Mouse (Mus musculus) yolk sac, embryonic 10.5 days (tissue): ENCODE data around the gene Bpifb9a.
A peak's percentile ranks its signal among the peaks of the same experiment; 100 is the strongest.
"Not testable (repeated sequence)": the region's sequence is repeated elsewhere in the genome, so short reads cannot be mapped to it uniquely, and the experiment has no call there.

Source experiments
- DNase-seq: peaks from one replicate; pipeline ENCODE4 v3.0.0-alpha.2; 2017; ENCODE audit warnings: low spot score

Gene Bpifb9a

DNA sequence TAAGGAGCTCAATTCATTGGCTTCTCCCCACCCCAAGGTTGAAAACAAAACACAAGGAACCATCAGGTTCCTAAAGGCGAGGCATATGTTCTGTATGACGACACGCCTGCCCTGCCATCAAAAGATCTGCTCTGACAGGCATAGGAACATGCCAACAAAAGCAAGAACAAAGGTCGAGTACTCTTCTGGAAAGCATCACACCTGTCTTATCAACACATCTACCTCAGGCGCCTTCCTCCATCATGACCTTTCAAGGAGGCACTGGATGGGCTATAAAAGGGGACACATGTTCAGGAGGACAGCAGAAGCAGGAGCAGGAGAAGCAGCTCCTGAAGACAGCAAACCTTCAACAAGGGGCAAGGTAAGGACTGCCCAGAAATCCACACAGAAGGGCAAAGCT lies at the start of gene Bpifb9a:
Gene Bpifb9a (plus strand): TSS at position 301 of the 400 bp plus-strand sequence.
- DNase-seq: not testable (repeated sequence)

DNA sequence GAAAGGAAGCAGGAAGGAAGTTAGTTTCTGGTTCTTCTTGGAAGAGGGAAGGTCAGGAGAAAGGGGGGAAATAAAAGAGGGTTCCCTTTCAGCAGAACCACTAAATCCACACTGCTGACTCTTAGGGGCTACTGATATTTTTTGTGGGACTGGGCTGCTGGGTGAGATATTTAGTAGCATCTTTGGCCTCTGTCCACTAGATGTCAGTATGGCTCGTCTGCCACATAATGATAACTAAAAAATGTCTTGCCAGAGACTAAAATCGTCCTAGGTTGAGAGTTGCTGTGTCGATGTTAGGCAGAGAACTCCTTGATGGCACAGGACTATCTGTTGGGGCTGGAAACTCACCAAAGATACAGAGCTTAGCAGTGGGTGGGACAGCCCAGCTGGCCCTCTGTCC lies 48.5 kb upstream of the Bpifb9a start:
- DNase-seq: no peak

DNA sequence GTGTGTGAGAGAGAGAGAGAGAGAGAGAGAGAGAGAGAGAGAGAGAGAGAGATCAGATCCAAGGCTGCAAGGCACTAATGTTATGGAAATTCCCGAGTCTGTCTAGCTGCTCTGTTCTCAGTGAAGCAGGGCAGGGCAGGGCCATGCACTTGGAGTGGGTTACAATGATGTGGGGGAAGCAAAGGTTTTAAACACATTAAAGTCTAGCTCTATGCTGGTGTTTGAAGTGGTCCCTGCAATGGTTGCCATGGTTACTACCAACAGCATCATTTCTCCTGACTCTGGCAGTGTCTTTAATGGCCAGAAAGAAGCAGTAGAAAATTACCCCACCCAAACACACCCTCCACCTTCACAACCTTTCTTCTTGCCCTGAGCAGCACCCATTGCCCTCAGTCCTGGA lies 46.5 kb upstream of the Bpifb9a start:
- no peak for DNase-seq

DNA sequence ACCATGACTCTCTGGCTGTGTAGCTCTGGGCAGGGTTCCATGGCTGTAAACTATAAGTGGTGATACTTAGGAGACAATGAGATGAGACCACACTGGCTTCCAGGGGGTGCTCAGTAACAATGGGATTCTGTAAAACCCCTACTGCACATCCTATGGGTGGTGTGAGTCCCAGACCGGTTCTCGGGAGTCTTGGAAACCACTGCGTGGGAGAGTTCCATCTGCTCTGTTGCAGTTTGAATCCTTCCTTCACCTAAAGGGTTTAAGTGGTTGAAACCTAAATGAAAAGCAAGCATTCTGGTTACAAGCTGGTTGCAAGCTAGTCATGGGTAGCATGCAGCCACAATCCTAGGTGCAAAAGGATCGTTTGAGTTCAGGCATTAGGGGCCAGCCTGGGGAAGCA lies 45.8 kb upstream of the Bpifb9a start:
- DNase-seq: no peak

DNA sequence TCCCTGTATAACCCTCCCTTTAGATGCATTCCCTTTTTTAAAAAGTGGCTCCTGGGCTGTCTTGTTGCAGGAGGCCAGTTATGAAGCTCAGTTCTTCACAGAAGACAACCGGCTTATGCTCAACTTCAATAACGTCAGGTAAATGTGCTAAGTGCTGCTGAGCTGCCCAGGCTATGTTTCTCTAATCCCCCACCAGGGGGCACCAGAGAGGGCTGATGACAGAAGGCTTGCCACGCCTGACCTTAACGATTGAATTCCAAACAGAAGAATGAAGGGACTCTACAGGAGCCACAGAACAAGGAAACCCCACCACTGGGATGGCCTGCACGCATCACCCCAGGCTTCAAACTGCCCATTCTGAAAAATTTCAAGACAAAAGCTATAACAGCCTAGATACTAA lies 42.5 kb upstream of the Bpifb9a start:
- peak; percentile 49 for DNase-seq

DNA sequence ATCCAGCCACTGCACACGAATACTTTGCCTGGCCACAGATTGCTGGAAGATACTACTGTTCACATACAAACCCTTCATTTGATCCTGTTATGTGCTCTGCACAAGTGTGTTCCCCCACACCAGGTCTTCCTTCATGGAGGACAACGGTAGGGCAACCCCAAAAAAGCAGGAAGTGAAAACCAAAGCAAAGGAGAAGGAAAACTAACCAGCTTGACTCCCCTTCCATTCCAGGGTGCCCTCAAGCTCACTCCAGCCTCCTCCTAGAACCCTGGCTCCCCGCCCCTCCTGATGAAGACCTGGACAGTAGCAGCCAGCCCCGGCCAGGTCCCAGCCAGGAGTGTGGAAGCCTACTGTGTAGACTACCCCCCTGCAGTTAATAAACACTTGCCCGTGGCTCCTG lies 37.7 kb upstream of the Bpifb9a start:
- no peak for DNase-seq

DNA sequence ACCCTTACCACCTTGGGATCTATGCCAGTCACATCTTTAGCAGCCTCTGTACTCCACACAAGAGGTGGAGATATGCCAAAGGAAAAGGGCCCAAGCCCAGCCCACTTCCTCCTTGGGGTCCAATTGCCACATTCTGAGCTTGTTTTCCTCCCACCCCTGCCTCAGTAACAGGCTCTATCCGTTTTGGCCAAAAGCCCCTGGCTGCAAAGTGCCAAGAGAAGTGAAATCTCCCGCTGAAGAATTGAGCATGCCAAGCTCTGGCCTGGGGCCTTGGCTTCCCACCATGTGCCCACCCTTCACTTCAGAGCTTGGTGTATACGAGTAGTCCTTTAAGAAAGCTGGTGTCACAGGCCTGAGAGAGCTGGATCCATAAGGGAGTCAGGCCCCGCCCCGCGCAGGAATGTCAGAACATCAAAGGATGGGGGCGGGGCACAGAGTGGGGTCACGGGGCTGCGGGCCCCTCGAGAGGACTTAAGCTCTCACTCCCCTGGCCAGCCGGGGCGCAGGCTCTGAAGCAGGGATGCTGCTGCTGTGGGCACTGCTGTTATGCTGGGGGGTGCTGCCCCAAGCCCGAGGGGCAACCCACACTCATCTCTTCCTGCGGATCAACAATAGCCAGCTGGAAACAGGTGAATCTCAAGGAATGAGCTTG lies 34.3 kb upstream of the Bpifb9a start, which contains the start of gene Bpifb5:
Gene Bpifb5 (plus strand): TSS at position 478 of the 652 bp plus-strand sequence.
- DNase-seq: no peak

DNA sequence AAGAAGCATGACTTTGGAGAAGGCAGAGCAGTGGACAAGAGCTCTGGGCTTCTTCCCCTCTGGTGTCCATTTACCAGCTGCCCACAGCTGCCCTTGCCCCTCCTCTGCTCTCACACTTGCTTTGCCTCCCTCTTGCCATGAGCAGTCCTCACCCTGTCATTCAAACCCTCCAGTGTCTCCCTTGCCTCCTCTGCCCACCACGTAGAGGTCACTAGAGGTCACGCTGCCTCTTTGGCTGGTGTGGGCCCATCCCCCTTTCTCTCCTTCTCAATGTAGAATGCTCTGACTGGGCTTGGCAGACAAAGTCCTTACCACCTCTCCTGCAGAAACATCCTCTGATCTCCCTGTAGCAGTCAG lies 33.8 kb upstream of the Bpifb9a start:
- no peak for DNase-seq

DNA sequence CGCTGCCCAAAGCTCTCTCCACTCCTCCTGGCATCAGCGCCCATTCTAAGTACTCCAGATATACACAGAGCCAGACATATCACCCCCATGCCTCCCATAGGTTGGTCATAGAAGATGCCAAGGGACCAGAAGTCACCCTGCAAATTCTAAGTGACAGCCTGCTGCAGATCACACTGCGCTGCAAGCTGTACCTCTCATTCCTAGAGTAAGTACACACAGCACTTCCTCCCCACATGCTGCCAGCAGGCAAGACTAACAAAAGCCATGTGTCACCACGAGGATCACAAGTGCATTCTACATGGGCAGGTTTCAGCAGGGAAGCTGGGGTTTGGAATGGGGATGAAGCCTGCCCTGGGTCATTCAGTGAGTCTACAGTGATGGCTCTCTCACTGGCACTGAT lies 30.7 kb upstream of the Bpifb9a start:
- DNase-seq: no peak

DNA sequence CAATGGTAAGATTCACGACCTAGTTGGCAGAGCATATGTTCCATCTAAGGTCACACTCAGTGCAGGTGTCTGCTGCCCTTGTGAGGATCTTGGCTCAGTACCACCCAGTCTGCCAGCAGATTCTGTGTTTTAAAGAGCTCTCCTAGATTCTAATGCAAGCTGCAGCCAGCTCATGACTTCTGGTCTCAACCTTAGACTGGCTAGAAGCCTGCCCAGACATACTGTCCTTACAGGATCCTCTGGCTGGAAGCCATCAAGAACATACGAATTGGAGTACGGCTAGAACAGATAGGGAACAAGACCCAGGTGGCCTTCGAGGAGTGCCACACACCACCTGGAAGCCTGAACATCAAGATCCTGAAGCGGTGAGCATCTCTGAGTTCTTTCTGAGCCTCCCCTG lies 29.8 kb upstream of the Bpifb9a start:
- no peak for DNase-seq

DNA sequence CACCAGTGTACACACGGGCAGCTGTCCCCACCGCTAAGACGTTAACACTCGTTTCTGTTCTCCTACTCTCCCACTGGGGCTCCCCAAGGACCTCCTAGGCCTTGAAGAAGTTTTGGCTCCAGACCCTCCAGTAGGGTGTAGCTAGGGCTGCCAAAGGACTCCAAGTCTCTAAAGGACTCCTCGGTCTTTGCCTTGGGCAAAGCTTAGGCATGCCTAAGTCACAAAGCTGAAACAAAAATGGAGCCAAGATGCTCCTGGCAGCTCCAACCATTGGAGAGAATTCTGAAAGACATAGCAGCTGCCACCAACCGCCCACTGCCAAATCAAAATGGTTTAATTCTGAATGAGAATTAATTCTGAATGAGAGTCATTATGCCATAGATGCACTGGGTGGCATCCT lies 24.2 kb upstream of the Bpifb9a start:
- no peak for DNase-seq

DNA sequence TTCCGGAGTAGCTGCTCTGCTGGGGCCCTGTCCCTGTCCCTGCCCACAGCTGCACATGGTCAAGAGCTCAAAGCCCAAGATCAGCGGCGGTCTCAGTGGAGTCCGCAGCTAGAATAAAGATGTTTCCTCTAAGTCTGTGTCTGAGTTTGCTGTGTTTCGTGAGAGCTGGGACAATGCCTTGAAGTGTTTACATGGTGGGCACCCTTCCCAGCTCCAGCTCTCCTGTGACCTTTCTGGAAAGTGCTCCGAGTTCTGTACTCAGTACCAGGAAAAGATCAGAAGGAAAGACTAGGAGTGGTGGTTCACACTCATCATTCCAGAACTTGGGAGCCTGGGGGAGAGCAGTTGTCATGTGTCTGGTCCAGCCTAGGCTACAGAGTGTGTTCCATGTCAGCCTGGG lies 16.9 kb upstream of the Bpifb9a start:
- DNase-seq: no peak

DNA sequence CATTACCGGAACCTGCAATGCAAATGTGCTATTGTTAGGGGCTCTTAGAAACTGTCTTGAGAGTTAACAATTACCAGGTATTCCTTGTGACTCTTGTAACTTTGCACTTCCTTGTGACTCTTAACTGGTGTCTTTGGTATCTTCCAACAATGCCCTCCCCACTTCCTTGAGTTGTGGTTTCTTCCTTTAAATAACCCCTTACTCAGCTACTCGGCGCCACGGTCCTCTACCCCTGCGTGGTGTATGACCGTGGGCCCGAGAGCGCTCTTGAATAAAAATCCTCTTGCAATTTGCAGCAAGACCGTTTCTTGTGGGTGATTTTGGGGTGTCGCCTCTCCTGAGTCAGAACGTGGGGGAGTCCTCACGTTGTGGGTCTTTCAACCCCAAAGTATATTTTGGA lies 14.9 kb upstream of the Bpifb9a start:
- DNase-seq: not testable (repeated sequence)

DNA sequence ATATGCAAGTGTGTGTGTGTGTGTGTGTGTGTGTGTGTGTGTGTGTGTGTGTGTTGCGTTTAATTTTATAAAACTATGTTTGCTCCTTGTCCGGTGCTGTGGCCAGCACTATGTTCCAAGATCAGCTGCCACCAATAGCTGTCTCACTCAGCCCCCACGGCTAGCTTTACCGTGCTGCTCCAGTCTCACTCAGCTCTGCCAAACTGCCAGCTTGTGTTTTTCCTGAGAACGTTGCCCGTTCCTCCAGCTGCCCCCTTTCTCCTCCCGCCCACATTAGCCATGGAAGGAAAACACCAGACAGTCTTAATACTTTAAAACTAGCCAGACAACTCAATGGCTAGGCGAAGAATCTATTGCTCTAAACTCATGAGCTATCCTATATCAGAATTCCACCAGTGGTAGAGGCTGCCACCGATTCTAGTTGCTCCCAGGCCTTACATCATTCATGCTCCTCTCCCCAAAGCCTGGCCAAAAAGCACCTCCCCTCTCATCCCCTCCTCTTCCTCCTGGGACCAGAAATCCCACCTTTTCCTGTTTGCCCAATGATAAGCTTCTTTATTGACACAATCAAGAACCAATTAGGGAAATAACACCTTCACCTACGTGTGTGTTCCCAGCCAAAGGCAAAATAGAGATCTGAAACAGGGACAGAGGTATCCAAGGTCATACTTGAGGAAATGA lies 14.2 kb upstream of the Bpifb9a start:
- no peak for DNase-seq

DNA sequence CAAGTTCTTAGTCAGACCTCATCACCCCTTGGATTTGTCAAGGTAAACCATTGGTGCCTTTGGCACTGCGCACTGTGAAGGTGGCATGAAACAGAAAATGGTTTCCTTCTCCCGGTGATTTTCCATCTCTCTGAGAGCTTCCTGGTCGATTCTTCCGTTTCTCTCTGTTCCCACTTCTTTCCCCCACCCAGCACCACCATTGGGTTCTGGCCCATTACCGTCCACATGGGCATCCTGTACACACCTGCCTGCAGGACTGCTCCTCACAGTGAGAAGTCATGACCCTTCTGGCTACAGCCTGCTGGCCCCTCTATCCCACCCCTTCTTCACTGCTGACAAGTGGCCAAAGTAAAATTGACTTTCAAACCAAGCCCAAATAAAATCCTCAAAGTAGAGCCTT lies 12.3 kb upstream of the Bpifb9a start:
- no peak for DNase-seq

DNA sequence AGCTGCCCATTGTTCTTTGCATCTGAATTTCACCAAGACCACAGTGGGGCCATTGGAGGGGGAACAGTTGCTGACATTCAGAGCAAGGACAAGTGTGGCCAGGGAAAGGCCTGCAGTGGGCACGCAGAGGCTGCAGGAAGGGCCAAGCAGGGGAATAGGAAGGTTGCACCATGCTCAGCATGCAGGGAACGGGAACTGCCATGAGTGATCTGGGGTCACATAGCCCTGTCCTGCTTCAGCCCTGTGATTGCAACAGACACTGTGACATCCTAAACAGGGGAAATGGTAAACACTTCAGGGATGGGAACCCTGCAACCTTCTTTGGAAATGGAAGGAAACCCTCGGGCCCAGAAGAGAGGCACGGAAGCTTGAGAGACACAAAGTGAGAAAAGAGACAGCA lies 2.4 kb upstream of the Bpifb9a start:
- not testable (repeated sequence) for DNase-seq

DNA sequence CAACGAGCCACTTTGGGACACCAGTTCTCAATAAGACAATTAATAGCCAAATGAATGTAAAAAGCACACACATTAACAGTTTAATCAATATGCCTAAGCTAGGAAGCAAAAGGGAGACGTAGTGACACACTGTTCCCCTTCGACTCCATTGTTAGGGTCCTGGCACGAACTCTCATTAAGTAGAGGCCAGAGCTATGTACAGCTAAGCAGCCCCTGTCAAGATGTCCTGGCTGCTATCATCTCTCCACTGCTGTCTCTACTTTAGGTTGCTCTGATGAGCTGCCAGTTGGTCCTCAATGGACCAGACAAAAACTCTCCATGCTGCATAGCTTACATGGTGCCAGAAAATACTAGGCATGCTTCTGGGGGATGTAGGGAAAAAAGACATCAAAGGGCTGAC lies 1.9 kb upstream of the Bpifb9a start:
- DNase-seq: no peak

DNA sequence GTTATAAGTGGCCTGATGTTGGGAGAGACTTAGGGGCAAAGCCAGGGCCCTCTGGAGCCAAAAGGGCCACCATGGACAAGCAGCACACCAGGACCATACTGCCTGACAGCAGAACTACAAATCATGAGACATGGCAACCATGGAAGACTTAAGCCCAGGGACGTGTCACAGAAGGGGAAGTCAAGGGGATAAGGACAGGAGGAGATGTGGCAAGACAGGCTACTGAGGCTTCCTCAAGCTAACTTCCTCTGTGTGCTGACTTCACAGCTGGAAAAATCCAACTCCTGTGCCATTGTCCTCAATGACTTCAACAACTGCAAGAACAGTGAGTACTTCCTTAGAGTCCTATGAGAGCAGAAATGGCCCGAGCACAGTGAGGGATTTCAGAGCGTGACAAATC lies 6.7 kb downstream of the Bpifb9a start:
- DNase-seq: not testable (repeated sequence)

DNA sequence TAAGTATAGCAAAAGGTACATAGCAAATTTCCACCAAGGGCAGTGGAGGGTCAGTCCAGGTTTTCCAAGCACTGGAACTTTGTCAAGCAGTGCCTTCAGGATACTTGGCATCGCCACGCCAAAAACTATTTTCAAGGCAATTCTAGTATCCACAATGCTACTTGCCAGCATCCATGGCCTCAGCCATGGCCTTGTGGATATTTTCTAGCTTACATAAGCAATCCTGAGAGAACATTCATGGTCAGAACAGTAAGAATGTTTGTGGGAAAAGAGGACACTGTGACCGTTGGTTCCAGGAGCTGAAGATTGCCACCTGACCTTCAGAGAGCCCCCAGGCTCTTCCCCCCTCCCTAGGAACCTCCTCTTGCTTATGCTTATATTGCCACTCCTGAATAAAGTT lies 34.2 kb downstream of the Bpifb9a start:
- not testable (repeated sequence) for DNase-seq

DNA sequence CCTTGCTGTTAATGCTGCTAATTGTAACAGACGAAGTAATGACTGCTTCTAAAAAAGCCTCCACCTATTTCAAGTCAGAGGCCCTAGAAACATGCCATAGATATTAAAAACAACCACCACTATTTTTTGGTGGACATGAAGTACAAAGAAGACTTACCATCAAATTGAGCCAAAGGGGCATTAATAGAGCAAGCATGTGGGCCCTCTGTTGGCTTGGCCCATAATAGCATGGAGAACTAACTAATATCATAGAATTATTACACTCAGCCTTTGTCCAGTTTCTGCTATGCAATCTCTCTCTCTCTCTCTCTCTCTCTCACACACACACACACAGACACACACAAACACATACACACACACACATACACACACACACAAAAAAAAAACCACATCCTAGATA lies 35.2 kb downstream of the Bpifb9a start:
- DNase-seq: no peak

DNA sequence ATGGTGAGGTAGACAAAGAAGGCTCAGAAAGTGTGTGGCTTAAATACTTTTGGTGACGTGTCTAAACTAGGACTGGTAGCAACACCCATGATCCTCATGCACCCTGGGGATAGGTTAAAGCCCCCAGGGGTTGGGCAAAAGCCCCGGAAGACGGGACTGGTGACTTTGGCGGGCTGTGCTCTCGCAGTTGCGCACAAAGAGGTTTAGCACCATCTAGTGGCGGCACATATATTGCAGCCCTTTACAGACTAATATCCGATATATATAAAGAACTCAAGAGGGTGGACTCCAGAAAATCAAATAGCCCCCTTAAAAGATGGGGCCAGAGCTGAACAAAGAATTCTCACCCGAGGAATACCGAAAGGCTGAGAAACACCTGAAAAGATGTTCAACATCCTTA lies 37.1 kb downstream of the Bpifb9a start:
- peak; percentile 36 for DNase-seq

DNA sequence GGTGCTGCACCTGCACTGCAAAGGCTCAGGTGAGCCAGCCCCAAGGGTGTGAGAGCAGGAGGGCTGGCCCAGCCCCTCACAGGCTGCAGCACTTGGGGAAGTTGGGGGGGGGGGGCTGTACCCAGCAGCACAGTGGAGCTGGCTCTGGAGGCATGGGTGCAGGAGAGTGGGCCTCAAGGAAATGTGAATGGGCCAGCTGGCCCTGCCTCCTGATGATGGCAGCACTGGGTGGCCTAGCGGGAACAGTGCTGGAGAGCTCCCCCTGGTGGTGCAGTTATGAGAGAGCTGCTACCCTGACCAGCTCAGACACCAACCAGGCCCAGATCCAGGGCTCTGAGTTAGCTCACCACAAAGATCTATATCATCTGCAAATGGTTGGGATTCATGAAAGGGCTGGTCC lies 42.8 kb downstream of the Bpifb9a start:
- peak; percentile 41 for DNase-seq

DNA sequence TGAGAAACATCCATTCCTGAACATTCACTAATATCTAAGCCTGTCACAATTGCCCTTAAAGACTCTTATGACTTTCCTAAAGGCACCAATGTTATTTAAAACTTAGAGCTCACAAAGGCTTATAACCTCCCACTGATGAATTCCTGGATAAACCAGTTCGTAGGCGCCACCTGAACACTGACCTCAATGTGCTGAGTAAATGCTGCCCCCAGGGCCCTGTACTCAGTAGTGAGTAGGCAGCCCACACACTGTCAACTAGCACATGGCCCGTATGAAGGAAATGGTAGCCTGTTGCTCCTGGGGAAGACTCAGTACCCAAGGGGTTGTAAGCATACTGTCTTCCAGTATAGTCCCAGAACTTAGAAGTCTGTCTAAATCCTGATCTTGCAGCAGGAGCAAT lies 44.1 kb downstream of the Bpifb9a start:
- no peak for DNase-seq

DNA sequence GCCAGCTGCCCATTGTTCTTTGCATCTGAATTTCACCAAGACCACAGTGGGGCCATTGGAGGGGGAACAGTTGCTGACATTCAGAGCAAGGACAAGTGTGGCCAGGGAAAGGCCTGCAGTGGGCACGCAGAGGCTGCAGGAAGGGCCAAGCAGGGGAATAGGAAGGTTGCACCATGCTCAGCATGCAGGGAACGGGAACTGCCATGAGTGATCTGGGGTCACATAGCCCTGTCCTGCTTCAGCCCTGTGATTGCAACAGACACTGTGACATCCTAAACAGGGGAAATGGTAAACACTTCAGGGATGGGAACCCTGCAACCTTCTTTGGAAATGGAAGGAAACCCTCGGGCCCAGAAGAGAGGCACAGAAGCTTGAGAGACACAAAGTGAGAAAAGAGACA lies 47.0 kb downstream of the Bpifb9a start:
- DNase-seq: not testable (repeated sequence)
